Mouse (Mus musculus) liver, postnatal 0 days (tissue): ENCODE measurements at regions not wholly inside any gene's neighbourhood (a gene's known extent, or its start where the extent isn't known, plus 50 kb on each side); places are given as distances from the start of the nearest gene placed in this dataset.

Experiments
- ATAC-seq: fragments of 200-750 bp; cut with Nextera tagmentation; 2 replicates; pipeline ENCODE4 v1.8.0; 2017; ENCODE audit warnings: mild to moderate bottlenecking, moderate library complexity
- DNase-seq: peaks from one replicate; pipeline ENCODE4 v3.0.0-alpha.2; 2016
- H3K27ac ChIP-seq: fragments of 300-500 bp; sonication (generic); 2 replicates; pipeline ENCODE4 v1.5.1; 2014; ENCODE audit warnings: antibody characterized with exemption, moderate library complexity, mild to moderate bottlenecking, low read depth
- H3K27me3 ChIP-seq: fragments of 300-500 bp; sonication (generic); 2 replicates; pipeline ENCODE4 v1.6.1; 2014; ENCODE audit warnings: low read length, control low read depth, mixed read lengths; ENCODE audit not compliant: insufficient read depth
- H3K36me3 ChIP-seq: fragments of 300-500 bp; sonication (generic); replicated peaks from 2 replicates; pipeline ENCODE4 v1.6.1; 2014; ENCODE audit warnings: mild to moderate bottlenecking, control low read depth, low read length, moderate library complexity, mixed read lengths; ENCODE audit not compliant: insufficient read depth
- H3K4me1 ChIP-seq: fragments of 300-500 bp; sonication (generic); 2 replicates; pipeline ENCODE4 v1.6.1; 2014; ENCODE audit warnings: antibody characterized with exemption, mild to moderate bottlenecking, control low read depth; ENCODE audit not compliant: insufficient read depth
- H3K4me2 ChIP-seq: fragments of 300-500 bp; sonication (generic); 2 replicates; pipeline ENCODE4 v1.6.1; 2014; ENCODE audit warnings: low read depth, mild to moderate bottlenecking, low read length, moderate library complexity, mixed read lengths
- H3K4me3 ChIP-seq: fragments of 300-500 bp; sonication (generic); 2 replicates; pipeline ENCODE4 v1.5.1; 2014; ENCODE audit warnings: low read depth, low read length
- H3K9ac ChIP-seq: fragments of 300-500 bp; sonication (generic); replicated peaks from 2 replicates; pipeline ENCODE4 v1.6.1; 2014; ENCODE audit warnings: mild to moderate bottlenecking, moderate library complexity
- H3K9me3 ChIP-seq: fragments of 300-500 bp; sonication (generic); 2 replicates; pipeline ENCODE4 v1.6.1; 2016; ENCODE audit warnings: mild to moderate bottlenecking, control low read depth, low read length, mixed read lengths
- CTCF ChIP-seq: sonication (generic); IDR thresholded peaks from 2 replicates; pipeline ENCODE4 v1.5.1; 2016; ENCODE audit warnings: antibody characterized with exemption, low read depth
- EP300 ChIP-seq: IDR thresholded peaks from 2 replicates; pipeline ENCODE4 v1.6.1; 2016; ENCODE audit warnings: antibody characterized with exemption, low read depth, mild to moderate bottlenecking
- WGBS: fragments of 180-500 bp; shearing (Covaris S2); extraction: QIAGEN DNeasy Blood & Tissue Kit; methylation state at CpG from one replicate; pipeline ENCODE4 v1.1.7; 2014; ENCODE audit not compliant: insufficient replicate concordance; 5-methylcytosine and 5-hydroxymethylcytosine counted together

DNA sequence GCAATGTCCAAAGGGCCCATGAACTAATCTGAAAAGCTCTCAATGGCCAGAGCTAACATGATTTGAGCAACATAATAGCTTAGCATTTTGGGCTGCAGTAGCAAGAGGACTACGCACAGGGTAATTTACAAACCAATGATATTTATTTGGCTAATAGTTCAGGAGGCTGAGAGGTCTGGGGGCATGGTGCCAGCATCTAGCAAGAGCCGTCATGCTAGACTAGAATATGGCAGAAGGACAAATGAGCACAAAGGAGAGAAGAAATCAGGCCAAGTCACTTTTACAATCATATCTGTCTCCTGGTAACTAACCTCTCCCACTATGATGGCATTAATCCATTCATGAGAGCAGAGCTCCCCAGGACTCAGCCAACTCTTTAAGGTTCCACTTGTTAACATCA lies 532.6 kb upstream of the Arid1b start:
- Histone ChIP-seq H3K27me3 (no peaks in the 10 kb centered on the region), H3K27ac (no peak overlapping the region), H3K36me3 (no peaks in the 10 kb centered on the region), H3K9ac (no peak overlapping the region), H3K4me2 (no peak overlapping the region), H3K4me3 (no peak overlapping the region), H3K4me1 (no peaks in the 10 kb centered on the region), H3K9me3 (no peaks in the 10 kb centered on the region)
- no peak for ATAC-seq
- no peak for TF ChIP-seq EP300
- WGBS: 86% methylated on average over 2 of the region's 2 CpGs
- no peak for DNase-seq

DNA sequence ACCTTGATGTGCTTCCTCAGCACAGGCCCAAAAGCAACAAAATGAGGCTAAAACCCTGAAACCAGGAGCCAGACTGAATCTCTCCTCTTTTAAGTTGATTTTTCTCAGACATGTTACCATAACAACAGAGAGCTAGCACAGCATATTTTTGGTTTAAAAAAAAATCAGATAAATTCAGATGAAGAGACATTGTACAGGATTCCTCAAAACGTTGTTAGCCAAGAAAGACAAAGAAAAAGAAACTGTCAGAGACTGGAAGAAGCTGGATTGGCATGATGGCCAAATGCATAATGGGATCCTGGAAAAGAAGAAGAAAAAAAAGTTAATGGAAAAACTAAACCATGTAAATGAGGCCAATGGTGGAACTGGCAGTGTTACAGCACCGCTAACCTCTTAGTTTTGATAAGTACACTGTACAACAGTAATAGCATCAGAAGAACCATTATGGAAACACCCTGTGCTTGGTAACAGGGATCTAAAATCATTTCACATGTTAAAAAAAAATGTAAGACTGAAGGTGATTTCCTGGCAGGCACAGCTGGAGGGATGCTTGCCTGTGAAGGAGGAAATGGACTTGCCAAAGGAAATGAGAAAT lies 529.7 kb upstream of the Arid1b start:
- ATAC-seq (no peak), DNase-seq (no peak)
- Histone ChIP-seq H3K4me1 (no peaks in the 10 kb centered on the region), H3K9ac (no peak overlapping the region), H3K27ac (no peak overlapping the region), H3K9me3 (no peaks in the 10 kb centered on the region), H3K36me3 (no peaks in the 10 kb centered on the region), H3K4me3 (no peak overlapping the region), H3K4me2 (no peak overlapping the region), H3K27me3 (no peaks in the 10 kb centered on the region)
- 68% methylated on average over 2 of the region's 2 CpGs for whole genome bisulfite sequencing
- TF ChIP-seq CTCF (no peak), EP300 (no peak)

DNA sequence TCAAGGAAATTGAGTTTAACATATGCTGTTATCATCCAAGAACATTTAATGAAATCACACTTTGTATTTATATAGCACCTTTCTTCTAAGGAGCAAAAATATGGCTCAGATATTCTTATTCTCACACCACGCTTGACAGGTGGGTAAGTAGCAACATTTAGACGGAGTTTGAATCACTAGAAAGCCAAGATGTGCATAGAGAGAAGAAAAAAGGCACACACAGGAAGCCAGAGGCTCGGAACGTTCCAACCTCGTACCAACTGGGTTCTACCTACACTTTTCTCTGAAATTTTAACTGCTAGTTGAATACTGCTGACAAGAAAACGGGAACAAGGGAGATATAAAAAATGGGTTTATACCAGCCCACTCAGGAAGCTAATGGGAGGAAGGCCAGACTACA lies 528.4 kb upstream of the Arid1b start:
- 57% methylated on average over 6 of the region's 6 CpGs for WGBS
- ATAC-seq (no peak), DNase-seq (no peak)
- no peak overlapping the region for H3K4me3 ChIP-seq
- no peak overlapping the region for H3K9ac ChIP-seq
- H3K27me3 ChIP-seq: no peaks in the 10 kb centered on the region
- no peaks in the 10 kb centered on the region for H3K4me1 ChIP-seq
- TF ChIP-seq CTCF: no peak
- no peak for TF ChIP-seq EP300
- H3K27ac ChIP-seq: no peak overlapping the region
- no peaks in the 10 kb centered on the region for H3K9me3 ChIP-seq
- H3K36me3 ChIP-seq: no peaks in the 10 kb centered on the region
- H3K4me2 ChIP-seq: no peak overlapping the region

DNA sequence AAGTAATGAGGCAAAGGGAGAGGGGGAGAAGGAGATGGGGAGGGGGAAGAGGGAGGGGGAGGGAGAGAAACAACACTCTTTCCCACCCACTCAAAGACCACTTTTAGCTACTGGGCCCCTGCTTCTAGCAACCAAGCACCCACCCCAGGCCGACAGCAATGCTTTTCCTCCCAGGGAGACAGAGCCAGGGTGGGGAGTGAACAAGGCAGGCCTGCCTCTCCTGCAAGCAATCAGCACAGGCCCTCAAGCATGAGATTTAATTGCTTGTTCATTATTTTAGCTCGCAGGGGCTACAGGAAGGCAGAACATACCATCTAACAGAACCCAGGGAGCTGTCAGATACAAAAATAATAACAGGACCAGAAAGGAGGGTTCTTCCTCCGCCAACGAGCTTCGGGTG lies 521.7 kb upstream of the Arid1b start:
- no peaks in the 10 kb centered on the region for H3K9me3 ChIP-seq
- WGBS: 63% methylated on average over 5 of the region's 5 CpGs
- no peak overlapping the region for H3K4me3 ChIP-seq
- no peaks in the 10 kb centered on the region for H3K36me3 ChIP-seq
- TF ChIP-seq EP300: no peak
- no peak for TF ChIP-seq CTCF
- H3K27ac ChIP-seq: no peak overlapping the region
- no peak overlapping the region for H3K4me2 ChIP-seq
- H3K27me3 ChIP-seq: no peaks in the 10 kb centered on the region
- no peaks in the 10 kb centered on the region for H3K4me1 ChIP-seq
- H3K9ac ChIP-seq: no peak overlapping the region
- no peak for ATAC-seq
- DNase-seq: no peak

DNA sequence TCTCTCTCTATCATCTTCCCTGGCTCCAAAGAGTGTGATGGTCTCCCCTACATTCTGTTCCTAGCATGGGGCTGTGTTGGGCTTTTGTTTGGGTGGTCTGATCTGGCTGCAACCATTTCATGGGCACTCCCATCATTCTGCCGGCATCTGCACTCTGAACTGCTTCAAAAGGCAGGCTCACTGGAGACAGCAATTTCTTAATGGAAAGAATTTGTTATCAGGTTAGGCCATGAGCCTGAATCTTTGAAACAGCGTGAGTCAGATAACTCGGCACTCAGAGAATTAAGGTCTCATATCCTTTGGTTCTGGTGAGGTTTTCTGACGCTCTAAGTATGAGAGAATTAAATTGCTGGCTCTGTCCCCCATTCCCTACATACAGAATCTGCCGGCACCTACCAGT lies 519.8 kb upstream of the Arid1b start:
- Histone ChIP-seq H3K4me3 (no peak overlapping the region), H3K4me2 (no peak overlapping the region), H3K27ac (no peak overlapping the region), H3K4me1 (no peaks in the 10 kb centered on the region), H3K9ac (no peak overlapping the region), H3K27me3 (no peaks in the 10 kb centered on the region), H3K36me3 (no peaks in the 10 kb centered on the region), H3K9me3 (no peaks in the 10 kb centered on the region)
- no peak for ATAC-seq
- 56% methylated on average over 5 of the region's 5 CpGs for WGBS
- TF ChIP-seq EP300 (no peak), CTCF (no peak)
- DNase-seq: no peak

DNA sequence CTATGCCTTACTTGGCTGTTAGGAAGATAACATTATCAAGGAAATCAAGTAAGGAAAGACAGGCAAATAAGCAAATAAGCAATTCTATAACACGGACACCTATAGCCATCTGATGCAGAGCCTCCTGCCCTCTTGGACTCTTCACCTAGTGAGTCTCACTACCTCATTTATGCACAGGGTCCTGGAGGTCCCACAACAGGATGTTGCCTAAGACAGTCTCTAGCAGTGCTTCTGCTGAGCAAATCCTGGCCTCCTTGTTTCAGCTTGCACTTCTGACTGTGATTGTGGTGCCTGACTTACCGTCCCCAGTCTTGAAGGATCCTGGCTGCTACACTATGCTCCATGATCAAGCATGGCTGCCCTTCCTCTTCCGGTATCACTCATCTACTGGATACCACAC lies 518.5 kb upstream of the Arid1b start:
- DNase-seq (no peak), ATAC-seq (no peak)
- H3K27me3 ChIP-seq: no peaks in the 10 kb centered on the region
- no peak overlapping the region for H3K4me3 ChIP-seq
- 71% methylated on average over 3 of the region's 3 CpGs for WGBS
- H3K9me3 ChIP-seq: no peaks in the 10 kb centered on the region
- no peak for TF ChIP-seq EP300
- no peak for TF ChIP-seq CTCF
- no peaks in the 10 kb centered on the region for H3K36me3 ChIP-seq
- no peak overlapping the region for H3K9ac ChIP-seq
- H3K27ac ChIP-seq: no peak overlapping the region
- no peak overlapping the region for H3K4me2 ChIP-seq
- no peaks in the 10 kb centered on the region for H3K4me1 ChIP-seq

DNA sequence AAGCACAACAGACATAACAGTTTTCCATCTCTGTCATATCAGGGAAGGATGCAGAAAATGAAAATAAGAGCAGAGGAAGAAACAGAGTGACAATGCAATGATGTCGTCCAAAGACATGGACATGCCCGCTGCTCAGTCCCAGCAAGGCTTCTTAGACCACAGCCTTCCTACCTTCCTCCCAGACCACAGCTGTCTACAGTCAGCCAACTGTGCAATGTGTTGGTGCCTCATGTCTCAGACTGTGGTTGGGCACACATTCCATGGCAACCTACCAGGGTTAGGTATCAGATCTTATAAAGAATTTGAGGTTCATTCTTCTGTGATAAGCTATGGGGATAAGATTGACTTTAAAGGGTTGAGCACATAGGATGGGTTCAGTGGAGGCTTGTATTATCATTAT lies 499.7 kb upstream of the Arid1b start:
- no peak overlapping the region for H3K4me3 ChIP-seq
- DNase-seq (no peak), ATAC-seq (no peak)
- H3K9ac ChIP-seq: no peak overlapping the region
- WGBS: 73% methylated on average over 2 of the region's 2 CpGs
- no peaks in the 10 kb centered on the region for H3K9me3 ChIP-seq
- H3K27me3 ChIP-seq: no peaks in the 10 kb centered on the region
- 0 out of 2 replicates have a peak, but pooled peaks cover 8% of the 10 kb centered on the region for H3K4me1 ChIP-seq
- TF ChIP-seq CTCF: no peak
- TF ChIP-seq EP300: no peak
- H3K27ac ChIP-seq: no peak overlapping the region
- no peaks in the 10 kb centered on the region for H3K36me3 ChIP-seq
- no peak overlapping the region for H3K4me2 ChIP-seq
